ENCODE assay signal across 15 mouse cellular contexts in the genomic region with DNA sequence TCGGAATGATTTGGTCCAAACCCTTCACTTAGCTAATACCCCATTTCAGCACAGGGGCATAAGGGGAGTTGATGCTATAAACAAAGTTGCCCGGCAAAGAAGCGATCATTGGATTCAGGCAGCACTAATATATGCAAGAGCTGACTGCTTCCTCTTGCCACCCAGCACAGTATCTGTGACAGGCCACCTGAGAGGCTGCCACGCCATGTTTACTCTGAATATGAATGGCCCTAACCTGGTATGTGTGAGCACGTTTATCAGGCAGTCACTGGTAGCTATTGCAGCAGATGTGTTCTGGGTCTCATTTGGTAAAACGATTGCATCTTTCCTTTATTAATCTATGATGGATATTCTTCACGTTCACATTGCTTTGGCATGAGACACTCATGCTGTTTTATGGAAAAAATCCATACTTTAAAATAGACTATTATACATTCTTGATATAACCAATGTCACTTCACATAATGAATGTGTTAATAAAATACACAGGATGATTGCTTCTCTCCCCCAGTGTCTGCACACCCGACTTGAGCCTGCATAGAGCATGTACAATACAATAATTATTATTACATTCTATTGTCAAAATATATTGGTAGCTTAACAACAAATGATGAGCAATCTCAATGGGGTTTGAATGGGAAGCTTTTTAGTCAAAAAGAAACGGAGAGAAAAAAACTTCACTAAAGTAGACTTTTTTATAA.
"Had no signal": no experiment of that assay in that cellular context is flagged by ENCODE, and none has a peak within 500 bp of the region (broad histone marks: within the 10 kb centered on the region; RNA-seq: fewer than 3 reads in every experiment).

No protein-coding gene starts in this region.

- H3K4me3 ChIP-seq: limb, embryonic 15.5 days; liver, embryonic 12.5 days; myocyte; neural tube, embryonic 12.5 days had no signal

- H3K27ac ChIP-seq: kidney, postnatal 0 days; limb, embryonic 15.5 days; liver, embryonic 12.5 days; neural tube, embryonic 12.5 days; stomach, postnatal 0 days had no signal

- DNase-seq: kidney, adult 8-10 months; kidney, postnatal 36 days; layer of hippocampus, adult 9-11 months; layer of hippocampus, postnatal 36 days; lung, embryonic 14.5 days; lung, postnatal 10 days; lung, postnatal 4 days; right cerebral cortex, adult 18-20 months had no signal

- H3K9ac ChIP-seq: limb, embryonic 15.5 days; liver, embryonic 12.5 days; lung, embryonic 14.5 days; neural tube, embryonic 12.5 days had no signal

- H3K4me2 ChIP-seq: limb, embryonic 15.5 days; liver, embryonic 12.5 days; lung, embryonic 14.5 days; neural tube, embryonic 12.5 days had no signal

- ATAC-seq: intestine, postnatal 0 days; liver, embryonic 12.5 days had no signal

- H3K27me3 ChIP-seq: limb, embryonic 15.5 days; liver, embryonic 12.5 days; neural tube, embryonic 12.5 days had no signal

- H3K36me3 ChIP-seq: limb, embryonic 15.5 days; liver, embryonic 12.5 days; neural tube, embryonic 12.5 days had no signal

- H3K9me3 ChIP-seq: limb, embryonic 15.5 days; liver, embryonic 12.5 days had no signal

- H3K4me1 ChIP-seq: limb, embryonic 15.5 days; liver, embryonic 12.5 days; neural tube, embryonic 12.5 days had no signal
